Mouse (Mus musculus) CD4-positive helper T cell, adult 2 months (primary cell): Measurements from ENCODE around the gene Psmb1.
A peak's percentile ranks its signal among the peaks of the same experiment; 100 is the strongest.
"Not testable (repeated sequence)": the region's sequence is repeated elsewhere in the genome, so short reads cannot be mapped to it uniquely, and the experiment has no call there.

ENCODE experiments used
- DNase-seq: peaks from one replicate; pipeline ENCODE4 v3.0.0-alpha.2; 2012; ENCODE audit warnings: low read depth, missing footprints, low spot score

Gene Psmb1

DNA sequence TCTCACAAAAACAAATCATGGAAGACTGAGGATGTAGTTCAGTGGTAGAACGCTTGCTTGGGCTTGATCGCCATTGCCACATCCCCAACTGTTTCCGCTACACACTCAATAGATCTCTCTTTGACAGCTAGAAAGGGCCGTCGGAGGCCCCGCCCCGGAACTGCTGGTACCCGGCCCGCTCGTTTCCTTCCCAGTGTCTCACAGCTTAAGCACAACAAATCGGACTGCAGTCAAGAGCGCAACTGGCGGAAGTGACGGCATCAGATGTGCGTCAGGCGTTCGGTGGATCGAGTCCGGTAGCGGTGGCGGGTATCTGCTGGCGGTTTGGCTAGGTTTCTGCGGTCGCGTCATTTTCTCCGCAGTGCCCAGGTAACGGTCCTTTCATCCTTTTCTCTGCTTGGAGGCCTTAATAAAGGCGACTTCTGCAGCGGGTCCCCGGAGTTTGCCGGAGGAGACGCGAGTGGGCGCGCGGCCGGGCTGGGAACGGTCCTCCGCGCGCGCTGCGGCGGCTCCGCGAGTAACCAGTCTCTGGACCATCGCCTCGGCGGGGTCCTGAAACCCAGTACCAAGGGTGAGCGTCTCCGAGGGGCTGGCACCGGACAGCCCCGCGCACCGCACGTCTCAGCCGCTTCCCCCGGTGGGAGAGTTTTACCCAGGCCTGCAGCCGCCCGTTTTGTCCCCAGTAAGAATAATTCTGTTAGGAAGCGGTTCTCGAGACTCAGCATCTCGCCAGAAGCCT is at the start of gene Psmb1, which contains the start of gene Tbp:
Gene Psmb1 (minus strand): TSS at position 96 of the 739 bp plus-strand sequence.
Gene Tbp (plus strand): TSS at position 233 of the 739 bp plus-strand sequence.
- peak; percentile 98 for DNase-seq

DNA sequence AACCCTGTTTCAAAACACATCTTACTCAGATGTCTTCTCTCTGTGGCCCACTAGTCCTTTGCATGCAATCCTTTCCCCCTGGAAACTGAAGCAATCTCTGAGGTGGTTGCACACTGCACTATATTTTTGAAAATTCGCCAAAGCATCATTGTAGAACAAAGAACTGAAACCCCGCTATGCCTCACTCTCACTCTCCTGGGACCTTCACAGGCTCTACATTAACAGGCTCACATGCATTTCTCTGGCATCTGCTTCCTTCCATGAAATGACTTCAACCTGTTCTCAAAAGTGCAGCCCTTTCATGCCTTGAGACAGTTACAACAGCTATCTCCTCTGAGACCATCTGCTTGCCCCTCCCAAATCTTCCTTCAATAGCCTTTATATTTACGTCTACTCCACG is 46.9 kb upstream of the Psmb1 start:
- no peak for DNase-seq

- not testable (repeated sequence) for DNase-seq
Measured at GRCm38 (mm10) chr17:15543868-15544267, 44.3 kb upstream of the Psmb1 start.

DNA sequence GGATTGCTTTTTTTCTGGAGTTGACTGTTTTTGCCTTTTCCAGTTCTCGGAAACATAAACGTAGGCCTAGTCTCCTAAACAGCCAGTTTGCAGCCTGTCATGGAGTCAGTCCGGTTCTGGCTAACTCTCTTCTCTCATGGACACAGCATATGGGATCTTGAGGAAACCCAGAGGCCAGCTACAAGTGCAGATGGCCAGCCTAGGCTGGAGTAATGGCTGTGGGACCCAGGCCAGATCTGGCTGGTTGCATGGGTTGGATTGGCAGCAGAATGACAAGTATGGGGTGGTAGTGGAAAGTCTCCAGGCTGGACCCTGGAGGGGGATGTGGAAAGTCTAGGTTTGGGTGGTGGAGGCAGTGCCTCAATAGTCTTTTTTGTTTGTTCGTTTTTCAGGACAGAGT is 40.8 kb upstream of the Psmb1 start:
- DNase-seq: no peak

- no peak for DNase-seq
Measured at GRCm38 (mm10) chr17:15536457-15536904, 36.9 kb upstream of the Psmb1 start.

DNA sequence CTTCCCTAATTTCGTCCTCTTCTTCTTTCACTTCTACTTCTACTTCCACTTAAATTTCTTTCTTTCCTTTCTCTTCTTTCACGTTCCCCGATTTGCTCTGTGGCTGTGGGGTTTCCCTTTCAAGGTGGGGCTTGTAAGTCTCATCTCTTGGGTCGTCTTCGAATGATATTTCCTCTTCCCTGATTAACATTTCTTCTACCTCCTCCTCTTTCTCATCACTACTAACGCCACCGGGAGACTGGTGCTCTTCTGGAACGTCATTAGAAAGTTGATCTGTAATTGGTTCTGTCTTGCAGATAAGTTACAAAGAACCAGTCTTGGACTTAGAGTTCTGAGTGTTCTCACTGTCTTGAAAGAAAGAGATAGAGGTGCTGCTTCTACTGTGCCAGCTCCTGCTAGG is 36.4 kb upstream of the Psmb1 start:
- peak; percentile 15 for DNase-seq

DNA sequence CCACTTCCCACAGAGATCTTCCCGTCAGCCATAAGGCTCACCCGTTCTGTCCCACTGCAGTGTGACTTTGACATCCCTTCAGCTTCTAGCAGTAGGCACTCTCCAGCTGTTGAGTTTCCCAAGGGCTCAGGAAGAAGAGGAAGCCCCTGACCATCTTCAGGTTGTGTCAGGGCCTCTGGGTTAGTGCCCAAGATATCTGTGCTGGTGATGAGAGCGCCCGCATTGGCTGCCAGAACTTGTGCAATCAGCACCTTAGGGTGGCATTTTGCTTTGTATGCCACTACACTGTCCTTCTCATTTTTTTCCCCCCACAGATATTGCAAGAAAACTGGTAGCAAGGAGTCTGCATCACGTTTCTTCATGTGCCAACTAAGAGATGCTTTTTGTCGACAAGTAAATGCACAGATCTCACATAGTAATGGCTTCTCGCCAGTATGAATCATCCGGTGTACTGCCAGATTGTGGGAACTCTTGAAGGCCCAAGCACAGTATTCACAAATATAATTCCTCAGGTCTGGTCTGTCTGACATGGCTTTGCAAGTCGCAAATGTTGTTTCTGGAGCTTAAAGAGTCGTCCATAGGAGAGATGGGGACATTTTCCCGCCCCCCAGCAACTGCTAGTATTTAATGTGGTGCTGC is 35.7 kb upstream of the Psmb1 start:
- no peak for DNase-seq

DNA sequence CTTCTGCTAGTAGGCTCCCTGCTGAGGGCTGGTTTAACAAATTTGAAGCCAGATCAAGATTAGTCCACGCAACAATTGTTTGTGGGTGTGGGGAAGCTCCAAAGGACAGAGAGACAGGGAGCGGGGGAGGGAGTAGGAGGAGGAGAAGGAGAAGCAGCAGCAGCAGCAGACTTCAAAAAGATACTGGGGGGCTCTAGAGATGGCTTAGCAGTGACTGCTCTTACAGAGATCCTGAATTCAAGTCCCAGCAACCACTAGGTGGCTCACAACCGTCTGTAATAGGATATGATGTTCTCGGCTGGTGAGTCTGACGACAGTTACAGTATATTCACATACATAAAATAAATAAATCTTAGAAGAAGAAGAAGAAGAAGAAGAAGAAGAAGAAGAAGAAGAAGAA is 30.6 kb upstream of the Psmb1 start:
- DNase-seq: peak; percentile 52

GRCm38 (mm10) chr17:15528887-15529286 is 29.3 kb upstream of the Psmb1 start:
- no peak for DNase-seq

DNA sequence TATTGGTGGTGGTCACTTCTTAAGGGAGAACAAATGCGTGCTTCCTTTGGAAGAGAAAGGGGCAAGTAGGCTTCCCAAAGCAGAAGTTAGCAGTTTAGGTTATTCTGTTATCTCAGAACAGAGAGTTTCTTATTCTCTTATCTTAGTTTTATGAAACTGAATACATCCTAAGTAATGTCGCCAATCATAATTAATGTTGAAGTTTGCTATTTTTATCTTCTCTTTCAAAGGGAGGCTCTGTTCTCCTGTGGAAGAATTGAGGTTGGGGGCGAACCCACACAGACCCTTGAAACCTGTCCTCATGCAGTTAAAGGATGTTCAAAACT is 28.2 kb upstream of the Psmb1 start:
- DNase-seq: no peak

DNA sequence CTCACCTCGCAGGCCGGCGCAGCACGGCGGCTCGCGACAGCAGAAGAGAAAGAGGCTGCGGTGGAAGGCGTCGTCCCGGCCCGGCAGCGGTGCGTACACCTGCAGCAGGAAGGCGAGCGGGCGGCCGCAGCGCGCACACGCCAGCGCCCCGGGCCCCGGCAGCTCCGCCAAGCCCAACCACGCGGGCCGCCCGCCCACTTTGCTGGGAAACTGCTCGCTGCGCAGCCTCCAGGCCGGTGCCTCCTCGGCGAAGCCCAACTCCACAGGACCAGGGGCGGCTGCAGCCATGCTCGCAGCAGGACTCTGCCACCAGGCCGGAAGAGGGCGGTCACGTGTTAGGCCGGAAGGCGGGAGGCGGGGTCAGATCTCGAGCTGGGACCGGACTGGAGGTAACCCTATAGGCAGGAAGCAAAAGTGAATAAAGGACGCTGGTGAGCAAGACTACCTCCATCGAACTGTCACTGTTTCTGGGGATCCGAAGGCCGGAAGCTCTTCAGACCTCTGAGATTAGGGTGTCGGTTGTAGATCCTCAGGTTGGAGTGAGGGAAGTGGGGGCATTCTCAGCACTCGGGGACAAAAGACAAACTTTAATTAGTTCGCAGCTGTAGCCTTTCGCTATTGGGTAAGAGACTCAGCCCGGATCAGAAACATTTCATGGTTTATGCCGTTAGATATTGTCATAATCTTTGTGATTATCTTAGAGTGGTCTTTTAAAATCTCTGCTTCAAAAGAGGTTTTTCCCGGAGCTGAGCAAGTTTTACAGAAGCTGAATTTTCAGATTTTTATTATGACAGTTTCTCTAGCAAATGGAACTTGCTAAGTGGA is 27.6 kb upstream of the Psmb1 start, which contains the start of gene Pdcd2:
Gene Pdcd2 (minus strand): TSS at position 316 of the 825 bp plus-strand sequence.
- peak; percentile 94 for DNase-seq

DNA sequence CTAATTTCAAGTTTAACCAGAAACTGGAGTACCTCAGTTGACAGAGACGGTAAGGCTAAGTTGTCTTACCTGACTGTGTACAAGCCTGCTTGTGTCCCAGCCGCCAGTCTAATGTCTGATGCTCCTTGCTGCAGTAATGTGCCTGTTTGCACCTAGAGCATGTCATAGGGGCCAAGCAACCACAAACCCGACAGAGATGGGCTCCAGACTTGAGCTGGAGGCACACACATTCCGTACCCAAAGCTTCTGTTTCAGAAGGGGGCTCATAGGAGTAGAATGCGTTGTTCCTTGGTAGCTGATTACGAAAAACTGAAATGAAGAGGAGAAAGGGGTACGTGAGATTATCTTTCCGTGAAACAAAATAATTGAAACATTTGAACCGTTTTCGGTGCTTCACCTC is 26.8 kb upstream of the Psmb1 start:
- DNase-seq: no peak

DNA sequence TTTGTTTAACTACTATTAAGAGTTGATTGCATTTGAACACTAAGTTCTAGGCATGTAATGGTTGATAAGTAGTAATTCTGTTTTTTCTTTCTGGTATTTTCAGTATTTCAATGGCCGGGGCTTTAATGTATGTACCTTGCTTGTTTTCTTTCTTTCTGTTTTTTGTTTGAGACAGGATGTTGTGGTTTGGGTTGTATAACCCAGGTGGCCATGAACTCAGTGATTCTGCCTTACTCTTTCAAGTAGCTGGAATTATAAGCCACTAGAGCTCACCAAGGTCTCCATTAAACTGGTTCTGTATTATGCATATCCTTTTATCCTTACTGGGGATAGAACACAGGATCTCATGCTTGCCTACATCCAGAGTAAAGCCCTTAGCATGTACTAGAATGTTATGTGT is 19.2 kb upstream of the Psmb1 start:
- peak; percentile 33 for DNase-seq

DNA sequence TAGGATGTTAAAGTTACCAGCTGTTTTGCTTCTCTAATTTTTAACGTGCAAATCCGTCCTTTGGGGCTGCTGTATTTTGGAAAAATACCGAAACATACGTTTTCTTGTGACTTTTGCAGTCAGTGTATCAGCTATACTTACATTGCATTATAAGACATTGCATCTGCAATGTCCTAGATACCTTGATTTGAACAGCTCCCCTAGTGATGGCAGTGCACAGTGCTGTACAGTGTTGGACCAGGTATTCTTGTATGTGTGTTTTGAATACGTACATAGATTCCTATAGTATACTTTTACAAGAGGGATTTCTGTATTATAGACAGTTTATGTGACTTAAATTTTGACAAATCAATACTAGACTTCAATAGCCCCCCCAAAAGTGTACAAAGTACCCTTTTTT is 18.6 kb upstream of the Psmb1 start:
- no peak for DNase-seq

DNA sequence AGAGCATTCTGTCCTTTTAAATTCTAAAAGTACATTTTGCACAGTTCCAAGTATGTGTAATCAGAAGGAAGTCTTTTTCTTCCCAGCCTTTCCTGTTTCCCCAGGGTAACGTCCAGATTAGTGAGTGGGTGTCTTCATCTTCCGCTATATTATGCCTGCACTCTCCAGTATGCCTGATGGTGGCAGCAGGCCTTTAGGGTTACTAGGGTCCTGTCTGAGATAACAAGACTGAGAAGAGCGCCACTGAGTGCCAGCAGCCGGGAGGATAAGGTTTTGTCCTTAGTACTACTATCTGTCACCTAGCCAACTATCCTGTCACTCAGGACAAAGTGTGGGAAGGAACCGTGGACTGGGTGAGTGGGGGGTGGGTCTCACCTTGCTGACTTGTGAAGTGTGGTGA is 18.2 kb upstream of the Psmb1 start:
- DNase-seq: no peak

GRCm38 (mm10) chr17:15510694-15511093 is 11.1 kb upstream of the Psmb1 start:
- no peak for DNase-seq

DNA sequence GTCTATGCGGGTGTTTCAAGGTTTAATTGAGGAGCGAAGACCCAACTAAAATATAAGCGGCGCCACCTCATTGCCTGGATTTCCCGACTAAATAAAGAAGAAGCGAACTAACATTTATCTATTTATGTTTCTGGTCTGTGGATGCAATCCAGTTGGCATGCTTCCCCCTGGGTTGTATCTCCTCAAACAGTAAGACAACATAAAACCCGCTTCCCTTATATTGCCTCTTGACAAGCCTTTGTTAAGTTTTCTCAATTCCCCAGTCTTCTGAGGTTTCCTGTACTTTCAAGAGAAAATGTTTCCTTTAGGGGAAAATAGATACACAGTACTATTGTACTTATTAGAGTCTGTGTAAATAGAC is 818 bp downstream of the Psmb1 start:
- peak; percentile 23 for DNase-seq

DNA sequence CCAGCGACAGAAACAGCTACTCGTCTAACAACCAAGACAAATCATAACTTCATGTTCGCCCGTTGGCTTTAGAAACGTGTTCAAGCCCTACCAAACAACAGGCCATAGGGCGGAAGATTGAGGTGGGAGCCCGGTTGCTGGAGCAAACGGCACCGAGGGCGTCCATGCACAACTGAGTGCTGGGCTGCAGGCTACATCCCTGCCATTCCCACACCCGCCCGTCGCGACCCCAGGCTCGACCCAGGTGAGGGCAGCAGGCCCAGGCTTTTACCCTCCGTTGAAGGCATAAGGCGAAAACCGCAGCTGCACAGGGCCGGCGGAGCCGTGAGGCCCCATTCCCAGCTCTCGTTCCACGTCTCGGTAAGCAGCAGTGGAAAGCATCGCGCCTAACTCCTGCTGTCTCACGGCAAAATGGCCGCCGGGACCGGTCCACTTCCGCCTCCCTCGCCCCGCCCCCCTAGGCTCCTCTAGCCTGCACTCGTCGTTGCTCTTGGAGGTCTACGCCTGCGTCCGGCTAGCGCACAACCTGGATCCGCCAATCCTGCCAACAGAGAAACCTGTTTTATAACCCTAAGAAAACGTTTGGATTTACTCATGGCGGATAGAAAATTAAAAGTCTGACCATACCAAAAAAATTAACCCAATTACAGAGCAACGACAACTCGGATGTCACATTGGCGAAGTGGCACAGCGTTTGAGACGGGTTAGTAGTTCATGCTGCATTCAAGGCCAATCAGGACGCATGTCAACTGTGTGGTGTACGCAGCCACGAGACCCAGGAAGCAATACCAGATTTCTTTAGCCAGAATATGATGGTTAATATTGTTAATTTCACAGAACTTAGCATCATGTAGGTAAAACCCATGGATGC is 1.4 kb downstream of the Psmb1 start:
- peak; percentile 93 for DNase-seq

GRCm38 (mm10) chr17:15490542-15490941 is 9.0 kb downstream of the Psmb1 start:
- DNase-seq: no peak

GRCm38 (mm10) chr17:15472671-15473070 is 26.9 kb downstream of the Psmb1 start:
- no peak for DNase-seq

- DNase-seq: peak; percentile 66
Measured at GRCm38 (mm10) chr17:15467669-15468068, 31.9 kb downstream of the Psmb1 start.
